Mouse (Mus musculus): Measurements from ENCODE around the gene Cul4a.

GRCm38 (mm10) chr8:13077542-13077941 lies 27.9 kb upstream of the Cul4a start:
- no peak for TF ChIP-seq CTCF (conservative IDR thresholded peaks at IDR 0.05; ENCODE audit: insufficient read depth, insufficient read length, low read depth, low read length)
- no peak for TF ChIP-seq POLR2A (IDR thresholded peaks at IDR 0.05; ENCODE audit: low read depth, low read length)
